Mouse (Mus musculus) lung, postnatal 4 days (tissue): ENCODE measurements around the gene Fgf7.

Source experiments
- DNase-seq, 2 experiments: peaks; one replicate each; pipeline ENCODE4 v3.0.0; 2021

The Fgf7 gene

DNA sequence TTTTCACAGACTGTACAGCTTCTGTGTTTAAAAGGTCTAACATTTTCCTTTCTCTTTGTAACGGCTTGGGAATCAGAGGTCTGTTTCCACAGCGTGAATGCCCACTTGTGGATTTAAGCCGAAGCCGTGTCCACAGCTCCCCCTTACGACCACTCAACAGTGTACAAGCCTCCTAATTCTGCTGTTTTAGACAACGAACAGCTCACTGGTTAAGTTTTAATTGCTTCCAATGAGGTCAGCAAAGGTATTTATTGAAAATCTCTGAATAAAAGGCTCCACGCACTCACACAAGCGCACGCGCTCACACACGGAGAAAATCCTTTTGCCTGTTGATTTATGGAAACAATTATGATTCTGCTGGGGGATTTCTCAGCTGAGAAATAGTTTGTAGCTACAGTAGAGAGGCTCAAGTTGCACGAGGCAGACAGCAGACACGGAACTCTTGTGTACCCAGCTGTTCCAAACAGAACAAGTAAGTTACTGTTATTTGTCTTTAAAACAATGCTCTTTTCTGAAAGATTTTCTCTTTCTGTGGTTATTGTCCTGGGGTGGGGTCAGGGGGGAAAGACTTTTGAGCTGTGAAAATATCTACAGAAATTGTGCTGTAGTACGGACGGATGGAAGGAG is at the start of gene Fgf7:
Gene Fgf7, plus strand, starts transcription at position 280 of the 627 bp plus-strand sequence.
- peak; percentile 45 to 58 for DNase-seq

DNA sequence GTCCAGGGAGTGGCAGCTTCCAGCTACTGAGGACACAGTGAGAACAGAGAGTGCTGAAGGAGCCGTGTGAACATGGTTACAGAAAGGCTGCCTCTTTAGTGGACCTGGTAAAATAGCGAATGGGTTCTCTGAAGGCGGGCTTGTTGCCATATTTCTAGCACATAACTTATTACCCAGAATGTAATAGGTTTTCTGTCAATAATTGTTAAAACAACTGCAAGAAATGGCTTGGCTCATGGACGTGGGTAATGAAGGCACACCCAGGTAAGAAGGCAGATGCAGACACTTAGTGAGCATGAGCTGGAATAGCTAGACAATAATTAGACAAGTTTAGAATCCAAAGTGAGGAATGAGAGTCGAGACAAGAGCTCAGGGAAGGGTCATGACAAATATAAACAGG is 32.2 kb upstream of the Fgf7 start:
- no peak for DNase-seq

- peak; percentile 26 to 59 for DNase-seq
Observed at GRCm38 (mm10) chr2:126006088-126006487, 28.4 kb upstream of the Fgf7 start.

- DNase-seq, result no peak
Observed at GRCm38 (mm10) chr2:126006742-126007141, 27.7 kb upstream of the Fgf7 start.

DNA sequence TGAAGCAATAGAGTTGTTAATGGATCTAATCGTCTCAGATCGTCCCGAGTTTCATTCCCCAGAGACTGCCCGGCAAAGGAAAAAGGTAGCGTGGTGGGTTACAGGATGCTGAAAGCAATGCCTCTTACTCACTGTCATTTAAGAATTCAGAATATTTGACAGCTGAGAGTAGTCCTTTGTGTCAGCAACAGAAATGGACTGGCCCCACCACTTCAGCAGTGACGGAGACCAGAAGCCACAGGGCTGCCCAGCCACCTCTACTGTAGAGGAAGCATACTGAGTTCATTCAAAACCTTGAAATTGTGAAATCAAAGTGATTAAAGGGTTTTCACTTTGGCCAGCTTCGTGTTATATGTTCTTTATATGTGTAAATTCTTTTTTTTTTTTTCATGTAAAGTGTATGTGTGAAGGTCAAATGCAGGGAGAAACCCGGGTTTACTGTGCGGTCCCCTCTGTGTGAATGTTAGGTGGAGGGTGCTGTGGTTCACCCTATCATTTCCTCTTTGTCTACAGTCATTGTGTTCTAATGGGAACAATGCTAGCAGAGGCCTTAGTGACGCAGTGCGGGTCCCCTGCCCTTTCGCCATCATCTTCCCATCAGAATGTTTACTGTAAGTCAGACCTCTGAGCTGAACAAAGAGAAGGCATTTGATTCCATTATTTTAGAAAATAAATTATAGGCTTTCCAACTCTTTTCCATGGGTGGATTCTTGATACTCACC is 19.3 kb upstream of the Fgf7 start:
- DNase-seq, result no peak

DNA sequence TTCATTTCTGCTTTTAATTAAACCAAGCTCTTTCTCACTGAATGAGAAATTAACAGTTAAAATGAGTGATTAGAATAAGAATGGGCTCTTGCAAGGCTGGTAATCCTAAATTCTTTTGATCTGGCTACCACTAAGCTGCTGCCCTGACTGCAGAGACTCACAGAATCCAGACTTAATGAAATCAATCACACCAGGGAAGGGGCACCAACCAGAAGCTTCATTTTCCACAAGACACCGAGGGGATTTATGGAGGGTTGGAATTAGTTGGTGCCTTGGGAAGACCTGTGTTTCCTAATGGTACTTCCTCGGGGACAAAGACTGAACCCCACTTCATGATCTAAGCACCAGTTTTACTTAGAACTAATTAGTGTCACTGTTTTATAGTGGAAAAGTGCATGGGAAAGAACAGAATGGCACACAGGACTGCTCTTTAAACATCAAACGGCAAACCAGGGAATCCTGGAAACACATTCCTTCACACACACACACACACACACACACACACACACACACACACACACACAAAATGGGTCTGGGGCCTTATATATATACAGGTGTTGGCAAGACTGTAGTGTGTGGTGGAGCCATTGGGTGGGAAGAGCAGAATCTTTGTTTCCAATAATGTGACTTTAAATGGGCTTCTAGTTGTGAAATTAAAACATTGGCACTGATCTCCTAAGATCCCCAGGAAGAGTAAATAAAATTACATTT is 18.5 kb upstream of the Fgf7 start:
- no peak for DNase-seq

DNA sequence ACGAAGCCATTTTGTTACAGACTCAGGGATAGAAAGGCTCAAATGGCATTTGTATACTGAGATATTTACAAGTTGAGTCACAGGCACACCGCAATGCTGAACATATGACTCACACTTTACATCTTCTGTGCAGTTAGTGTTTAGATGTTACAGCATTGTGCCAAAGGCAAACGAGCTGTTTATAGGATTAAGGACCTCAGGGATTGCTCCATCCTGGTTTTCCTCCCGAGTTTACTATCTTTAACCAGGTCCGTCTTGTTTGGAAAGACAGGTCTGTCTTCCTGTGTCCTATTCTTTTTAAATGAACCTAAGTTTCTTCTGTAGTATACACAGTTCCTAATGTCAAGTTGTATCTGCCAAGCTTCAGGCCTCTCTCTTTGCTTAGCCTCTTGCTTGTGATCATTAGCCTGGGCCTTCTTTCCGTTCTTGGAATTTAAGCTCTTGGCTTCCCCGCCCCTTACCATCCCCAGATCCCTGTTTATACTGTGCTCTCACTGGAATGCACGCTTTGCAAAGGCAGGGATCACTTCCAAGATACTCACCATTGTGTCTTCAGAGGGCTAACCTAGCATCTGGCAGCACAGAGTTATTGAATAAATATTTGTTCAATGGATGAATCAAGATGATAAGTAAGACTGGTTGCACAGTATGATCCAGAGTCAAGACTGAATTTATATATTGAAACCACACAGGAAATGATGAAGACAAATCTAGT is 3.1 kb upstream of the Fgf7 start:
- DNase-seq, result peak; percentile 49 to 67

GRCm38 (mm10) chr2:126033114-126033972 is 1.1 kb upstream of the Fgf7 start:
- peak in 1 of 2 experiments; percentile 20 for DNase-seq

DNA sequence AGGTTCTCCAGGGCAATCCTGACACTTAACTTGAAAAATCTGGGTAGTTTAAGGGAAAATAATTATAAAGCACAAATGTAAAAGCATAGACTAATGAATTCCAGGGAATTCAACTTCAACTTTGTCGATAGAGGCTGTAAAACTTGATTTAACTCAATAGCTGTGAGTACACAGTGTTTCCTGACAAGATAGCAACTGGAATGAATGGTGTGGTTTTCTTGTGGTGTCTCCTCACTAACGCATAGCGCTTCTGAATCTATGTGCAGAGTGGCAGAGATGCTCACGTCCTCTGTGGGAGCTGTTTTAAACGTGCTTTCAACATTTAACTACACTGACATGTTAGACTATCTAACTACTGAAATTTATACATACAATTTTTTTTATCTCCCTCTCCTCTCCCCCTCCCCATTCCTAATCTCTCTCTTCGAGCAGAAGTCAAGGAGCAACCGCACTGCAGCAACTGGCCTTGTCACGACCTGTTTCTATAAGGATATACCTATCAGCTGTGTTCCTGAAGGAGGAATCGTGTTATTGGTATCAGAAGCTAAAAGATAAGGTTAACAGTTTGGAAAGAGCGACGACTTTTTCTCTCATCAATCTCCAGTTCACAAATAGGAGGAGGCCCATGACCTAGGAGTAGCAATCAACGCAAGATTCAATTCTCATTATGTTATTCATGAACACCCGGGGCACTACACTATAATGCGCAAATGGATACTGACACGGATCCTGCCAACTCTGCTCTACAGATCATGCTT is 734 bp downstream of the Fgf7 start:
- DNase-seq, result no peak

- DNase-seq, result no peak
Observed at GRCm38 (mm10) chr2:126036121-126036520, 1.7 kb downstream of the Fgf7 start.

GRCm38 (mm10) chr2:126038221-126039000 is 4.0 kb downstream of the Fgf7 start:
- DNase-seq, result no peak

DNA sequence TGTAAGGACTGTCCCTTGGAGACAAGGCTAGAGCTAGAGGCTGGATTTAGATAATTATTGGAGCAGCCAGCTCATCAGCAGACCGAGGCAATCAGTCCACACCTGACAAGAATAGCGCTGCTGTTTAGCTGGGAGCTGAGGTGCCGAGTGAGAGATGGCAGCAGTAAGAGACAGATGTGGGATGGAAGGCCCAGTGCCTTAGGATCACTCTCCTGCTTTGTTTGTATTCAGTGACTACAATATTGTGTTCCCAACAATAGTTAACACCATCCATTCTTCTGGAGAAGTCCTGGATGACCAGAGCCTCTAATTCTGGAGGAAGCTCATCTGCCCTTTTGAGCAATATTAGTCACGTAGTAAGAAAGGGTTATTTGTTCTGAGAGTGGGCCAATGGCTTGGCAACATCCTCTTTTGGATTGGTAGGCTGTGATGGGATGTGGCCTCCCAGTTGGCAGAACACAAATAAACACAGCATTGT is 5.0 kb downstream of the Fgf7 start:
- DNase-seq, result peak; percentile 56 to 85

DNA sequence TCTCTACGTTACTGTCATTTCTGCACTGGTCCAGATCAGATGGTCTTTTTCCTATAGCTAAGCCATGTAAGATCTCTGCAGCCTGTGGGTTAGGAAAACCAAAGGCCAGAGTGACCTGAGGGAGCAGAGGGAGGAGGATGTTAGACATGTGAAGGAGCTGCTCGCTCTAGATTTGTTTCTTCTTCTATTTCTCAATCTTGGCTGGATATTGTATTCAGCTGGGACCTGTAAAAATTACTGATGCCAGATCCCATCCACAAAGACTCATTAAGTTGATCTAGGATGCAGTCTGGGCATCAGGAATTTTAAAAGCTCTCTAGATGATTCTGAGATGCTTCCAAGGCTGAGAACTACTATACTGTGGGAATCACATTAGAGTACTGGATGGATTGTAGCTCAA is 6.2 kb downstream of the Fgf7 start:
- no peak for DNase-seq

DNA sequence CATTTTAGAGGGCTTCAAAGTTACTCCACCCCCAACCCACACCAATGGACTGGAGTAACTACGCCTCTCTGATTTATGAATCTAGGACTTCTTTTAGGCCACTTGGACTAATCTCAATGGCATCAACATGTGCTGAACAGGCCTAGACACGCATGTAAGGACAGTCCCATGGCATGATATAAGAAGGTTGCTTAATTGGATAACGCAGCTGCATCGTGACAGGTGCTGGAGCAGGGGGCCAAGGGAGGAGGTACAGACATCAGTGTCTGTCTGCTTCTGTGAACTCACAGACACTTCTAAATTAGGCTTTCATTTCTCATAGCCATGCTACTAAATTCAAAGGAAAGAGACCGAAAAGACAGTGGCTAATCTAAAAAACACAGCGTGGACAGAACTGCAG is 6.8 kb downstream of the Fgf7 start:
- no peak for DNase-seq

GRCm38 (mm10) chr2:126042674-126043073 is 8.2 kb downstream of the Fgf7 start:
- DNase-seq, result no peak

GRCm38 (mm10) chr2:126045621-126046020 is 11.2 kb downstream of the Fgf7 start:
- DNase-seq, result no peak

GRCm38 (mm10) chr2:126052749-126053557 is 18.5 kb downstream of the Fgf7 start:
- no peak for DNase-seq

GRCm38 (mm10) chr2:126053657-126054056 is 19.2 kb downstream of the Fgf7 start:
- DNase-seq, result no peak

DNA sequence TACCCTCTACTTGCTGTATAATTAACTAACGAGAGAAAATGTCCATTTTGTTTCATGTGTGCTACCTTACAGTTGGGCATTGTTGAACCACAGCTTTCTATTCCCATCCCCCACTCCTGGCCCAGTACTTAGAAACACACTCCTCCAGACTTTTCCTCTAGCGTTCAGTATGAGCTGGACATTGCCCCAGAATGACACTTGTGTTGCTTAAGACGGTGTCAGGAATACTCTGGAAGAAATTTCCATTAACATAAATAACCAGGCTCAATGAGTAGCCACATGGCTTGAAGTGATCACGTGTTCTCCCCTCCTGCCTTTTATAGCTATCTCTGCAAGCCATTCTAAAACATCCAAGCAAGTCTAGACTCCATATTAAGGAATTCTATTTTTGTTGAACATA is 26.1 kb downstream of the Fgf7 start:
- peak in 1 of 2 experiments; percentile 15 for DNase-seq
